Mouse (Mus musculus): Measurements from ENCODE around the gene Rbm47.
"Not testable (repeated sequence)": the region's sequence is repeated elsewhere in the genome, so short reads cannot be mapped to it uniquely, and the experiment has no call there.

Gene Rbm47

DNA sequence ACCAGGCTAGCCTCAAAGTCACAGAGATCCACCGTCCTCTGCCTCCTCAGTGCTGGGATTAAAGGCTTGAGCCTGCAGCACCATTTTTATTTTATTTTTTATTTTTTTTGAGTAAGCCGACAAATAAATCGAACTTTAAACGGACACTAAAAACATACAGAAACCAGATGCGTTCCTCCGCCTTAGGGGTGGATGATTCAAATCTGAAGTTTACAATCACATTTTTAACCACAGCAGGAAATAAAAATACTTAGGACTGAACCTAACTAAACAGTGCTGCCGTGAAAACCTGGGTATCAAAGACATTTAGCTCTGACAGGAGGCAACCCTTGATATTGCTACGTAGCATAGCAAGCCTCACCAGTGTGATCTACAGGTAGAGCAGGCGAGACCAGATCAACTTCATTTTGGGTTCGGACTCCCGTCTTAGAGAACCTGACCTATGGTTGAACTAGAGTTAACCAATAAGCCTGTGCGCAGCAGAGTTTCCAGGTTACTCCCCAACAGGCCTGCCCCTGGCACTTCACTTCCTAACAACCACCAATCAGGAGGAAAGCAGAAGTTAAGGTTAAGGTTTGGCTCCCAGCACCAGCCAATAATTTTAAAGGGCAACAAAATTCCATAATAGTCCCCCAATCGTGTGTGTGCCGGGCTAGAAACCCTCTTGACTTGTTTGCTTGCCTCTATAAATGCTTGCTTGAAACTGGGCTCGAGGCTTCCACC lies 164.5 kb downstream of the Rbm47 start:
- DNase-seq: no peak

DNA sequence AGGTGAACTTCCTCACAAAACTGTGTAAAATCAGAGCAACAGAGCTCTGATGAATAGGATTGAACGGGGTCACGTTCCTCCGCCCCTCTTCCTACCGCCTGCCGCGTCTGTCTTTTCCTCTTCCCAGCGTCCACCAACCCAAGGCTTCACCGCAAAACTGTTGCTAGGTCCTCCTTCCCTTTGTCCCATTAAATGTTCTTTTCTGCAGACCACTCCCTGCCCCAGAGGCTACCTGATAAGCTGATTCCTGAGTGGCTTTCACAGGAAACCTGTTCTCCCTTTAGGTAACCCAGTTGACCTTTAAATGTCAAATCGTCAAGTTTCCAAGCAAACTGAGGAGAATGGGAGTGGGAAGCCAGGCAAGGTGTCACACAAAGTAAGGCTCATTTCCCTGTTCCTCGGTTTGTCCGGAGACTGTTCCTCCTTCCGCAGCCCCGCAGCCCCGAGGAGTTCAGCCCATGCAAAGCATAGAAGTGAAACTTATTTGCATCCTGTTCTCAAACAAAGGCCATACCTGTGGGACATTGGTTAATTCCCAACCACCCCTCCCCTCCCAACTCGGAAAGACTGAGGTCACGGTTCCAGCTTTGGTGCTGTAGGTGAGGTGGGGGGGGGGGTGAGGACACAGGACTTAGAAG lies 167.8 kb downstream of the Rbm47 start:
- DNase-seq: no peak

DNA sequence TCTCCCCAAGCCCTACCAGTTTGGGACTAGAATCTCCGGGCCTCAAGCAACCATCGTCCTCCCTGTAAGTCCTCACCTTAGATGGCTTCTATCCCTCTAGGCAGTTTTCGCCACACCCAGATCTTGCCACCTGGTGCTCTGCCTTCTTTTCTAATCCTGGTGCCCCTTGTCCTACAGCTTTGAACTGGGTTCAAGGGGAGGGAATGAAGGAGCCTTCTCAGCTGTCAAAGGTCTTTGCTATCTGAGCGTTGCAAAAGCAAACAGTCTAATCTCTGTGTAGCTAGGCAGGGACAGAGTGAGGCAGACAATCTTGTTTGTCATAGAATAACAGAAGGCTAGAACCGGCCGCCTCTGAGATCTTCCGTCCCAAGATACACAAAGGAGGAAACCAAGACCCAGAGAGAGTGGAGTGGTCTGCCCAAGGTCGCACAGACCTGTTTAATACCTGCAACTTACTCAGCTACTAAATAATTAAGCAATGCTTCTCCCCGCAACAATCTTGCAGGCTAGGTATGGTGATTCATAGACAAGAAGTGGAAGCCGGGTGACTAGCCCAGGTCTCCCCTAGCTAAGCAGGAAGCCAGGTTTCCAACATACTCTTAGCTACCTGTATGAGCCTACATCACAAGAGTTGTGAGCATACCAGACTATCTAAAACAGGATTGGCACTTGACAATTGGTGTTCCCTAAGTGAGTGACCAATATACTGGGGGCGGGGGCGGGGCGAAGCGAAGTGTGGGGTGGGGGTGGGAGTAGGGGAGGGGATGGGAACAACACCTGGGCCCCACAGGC lies 168.6 kb downstream of the Rbm47 start, which contains the start of gene 9130230L23Rik:
9130230L23Rik (minus strand) TSS at position 152 of the 792 bp plus-strand sequence.
- no peak for DNase-seq

- no peak for DNase-seq
Observed at GRCm38 (mm10) chr5:66001232-66001631, 171.7 kb downstream of the Rbm47 start.

DNA sequence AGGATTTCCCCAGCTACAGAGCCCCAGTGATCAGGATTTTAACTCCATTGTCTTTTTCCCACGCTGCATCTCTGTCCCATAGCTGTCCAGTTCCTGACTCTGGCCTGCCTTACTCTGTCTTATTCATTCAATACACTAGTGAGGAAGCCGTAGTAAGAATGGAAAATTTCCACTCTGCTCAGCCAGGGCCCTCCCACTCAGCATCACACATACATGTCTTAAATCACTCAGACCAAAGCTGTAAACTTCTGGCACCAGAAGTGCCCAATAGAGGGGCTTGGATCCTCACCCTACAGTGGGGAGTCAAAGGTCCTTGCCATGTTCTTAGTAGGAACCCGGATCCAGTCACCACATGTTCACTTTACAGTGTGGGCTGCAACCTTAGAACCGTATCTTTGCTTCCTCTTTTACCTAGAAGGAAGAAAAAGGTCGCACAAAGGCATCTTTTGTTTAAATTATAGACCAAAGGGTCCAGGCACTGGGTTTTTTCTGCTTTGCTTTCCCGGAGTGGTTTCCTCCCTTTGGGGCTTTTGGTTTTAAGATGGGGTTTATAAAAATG lies 172.3 kb downstream of the Rbm47 start:
- no peak for DNase-seq

DNA sequence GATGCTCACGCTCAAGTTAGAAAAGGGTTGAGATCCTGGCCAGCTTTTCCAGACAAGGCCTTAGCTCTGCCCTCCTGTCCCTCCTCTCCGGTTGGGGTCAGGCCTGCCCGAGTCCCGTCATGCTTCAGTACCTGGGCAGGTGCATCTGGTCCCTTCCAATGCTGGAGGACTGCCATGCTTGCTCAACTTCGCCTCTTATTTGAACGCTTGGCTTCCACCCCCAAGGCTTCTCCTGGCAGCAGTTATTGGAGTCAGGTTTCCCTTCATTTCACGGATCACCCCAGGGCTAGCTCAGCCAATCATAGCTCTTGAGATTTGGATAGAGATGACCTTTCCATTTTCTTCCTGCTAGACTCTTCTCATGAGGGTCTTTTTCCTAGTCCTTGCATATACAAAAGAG lies 172.8 kb downstream of the Rbm47 start:
- peak; percentile 93 for DNase-seq

GRCm38 (mm10) chr5:65999106-65999505 lies 173.8 kb downstream of the Rbm47 start:
- DNase-seq: no peak

- DNase-seq: no peak
Observed at GRCm38 (mm10) chr5:65997813-65998212, 175.1 kb downstream of the Rbm47 start.

- peak; percentile 70 for DNase-seq
Observed at GRCm38 (mm10) chr5:65994643-65995042, 178.3 kb downstream of the Rbm47 start.

DNA sequence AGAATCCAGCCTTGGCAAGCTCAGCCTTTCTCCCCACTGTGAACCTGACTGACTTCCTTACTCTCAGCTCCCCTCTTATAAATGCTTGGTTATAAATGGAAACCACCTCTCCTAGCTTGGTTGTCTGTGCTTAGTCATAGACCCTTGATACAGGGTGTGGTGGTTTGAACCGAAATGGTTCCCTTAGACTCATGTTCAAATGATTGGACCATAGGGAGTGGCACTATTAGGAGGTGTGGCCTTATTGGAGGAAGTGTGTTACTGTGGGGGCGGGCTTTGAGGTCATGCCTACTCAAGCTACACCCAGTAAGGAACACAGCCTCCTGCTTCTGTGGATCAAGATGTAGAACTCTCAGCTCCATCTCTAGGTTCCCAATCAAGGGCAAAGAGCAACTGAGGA lies 181.7 kb downstream of the Rbm47 start:
- DNase-seq: no peak

GRCm38 (mm10) chr5:65987004-65987403 lies 185.9 kb downstream of the Rbm47 start:
- not testable (repeated sequence) for DNase-seq

GRCm38 (mm10) chr5:65986426-65986825 lies 186.5 kb downstream of the Rbm47 start:
- DNase-seq: no peak

DNA sequence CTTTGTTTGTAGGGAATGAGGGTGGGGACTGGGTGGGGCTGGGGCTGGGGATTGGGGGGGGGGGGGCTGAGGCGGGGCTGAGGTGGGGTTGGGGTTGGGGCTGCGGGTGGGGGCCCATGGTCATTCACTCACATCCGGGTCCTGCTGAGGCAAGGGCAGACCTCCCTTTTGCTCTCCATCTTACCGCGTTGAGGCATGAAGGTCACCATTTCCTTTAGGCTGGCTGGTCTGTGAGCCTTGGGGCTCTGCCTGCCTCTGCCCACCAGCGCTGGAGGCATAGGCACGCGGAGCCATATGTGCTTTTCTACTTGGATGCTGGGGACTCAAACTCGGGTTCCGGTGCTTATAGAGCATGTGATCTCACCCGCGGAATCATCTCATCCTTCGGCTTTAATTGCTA lies 197.2 kb downstream of the Rbm47 start:
- DNase-seq: no peak

DNA sequence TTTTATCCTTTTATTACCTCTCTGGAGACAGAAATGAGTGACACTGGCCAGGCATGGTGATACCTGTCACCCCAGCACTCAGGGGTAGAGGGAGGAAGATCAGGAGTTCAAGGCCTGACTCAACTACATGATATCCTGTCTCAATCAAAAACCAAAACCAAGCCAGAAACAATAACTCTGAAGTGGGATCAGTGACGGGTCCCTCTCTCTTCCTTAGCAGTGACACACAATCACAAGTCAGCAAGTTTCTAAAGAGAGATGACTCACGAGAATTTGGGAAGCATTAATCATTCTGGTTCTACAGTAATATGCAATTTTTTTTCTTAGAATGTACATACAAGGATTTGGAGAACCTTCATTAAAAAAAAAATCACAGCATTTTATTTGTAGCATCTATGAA lies 199.7 kb downstream of the Rbm47 start:
- DNase-seq: no peak

- no peak for DNase-seq
Observed at GRCm38 (mm10) chr5:65968004-65968403, 204.9 kb downstream of the Rbm47 start.

DNA sequence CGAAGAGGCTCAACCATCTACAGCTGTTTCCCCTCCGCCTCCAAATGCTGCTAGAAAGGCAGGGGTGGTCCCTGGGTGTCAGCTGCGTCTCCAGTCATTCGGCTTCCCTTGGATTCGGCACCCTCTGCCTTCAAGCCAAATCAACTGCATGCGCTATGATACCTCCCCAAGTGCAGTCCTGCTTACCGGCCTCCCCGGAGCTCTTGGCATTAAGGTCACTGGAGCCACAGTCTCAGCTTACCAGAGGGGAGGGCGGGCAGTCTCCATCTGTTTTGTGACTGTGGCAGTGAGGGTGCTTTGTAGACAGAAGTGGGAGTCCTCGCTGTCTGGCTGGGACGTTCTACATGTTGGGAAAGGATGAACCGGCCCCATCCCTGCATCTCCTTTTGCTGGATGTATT lies 205.8 kb downstream of the Rbm47 start:
- DNase-seq: no peak

Data from kidney, adult 9 months (tissue).